Mouse (Mus musculus): ENCODE results near the gene Myb.
"Not testable (repeated sequence)": the region's sequence is repeated elsewhere in the genome, so short reads cannot be mapped to it uniquely, and the experiment has no call there.

Myb gene

GRCm38 (mm10) chr10:21168466-21168865 is 7.7 kb upstream of the Myb start:
- no peak for DNase-seq (ENCODE audit: low spot score)

DNA sequence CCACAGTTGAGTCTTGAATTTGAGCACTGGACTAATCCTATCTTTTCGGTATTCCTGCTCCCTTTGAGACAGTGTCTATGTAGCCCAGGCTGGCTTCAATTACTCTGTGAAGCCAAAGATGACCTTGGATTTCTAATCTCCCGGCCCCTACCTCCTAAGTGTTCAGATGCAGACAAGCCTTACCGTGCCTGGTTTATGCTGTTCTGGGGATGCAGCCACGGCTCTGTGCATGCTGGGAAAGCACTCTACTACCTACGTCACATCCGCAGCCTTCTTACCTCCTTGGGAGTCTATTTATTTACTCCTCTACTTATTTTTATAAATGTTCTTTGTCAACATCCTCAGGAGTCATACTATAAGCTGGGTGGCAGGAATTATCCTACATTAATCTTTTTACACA is 7.1 kb upstream of the Myb start:
- no peak for DNase-seq (ENCODE audit: low spot score)

DNA sequence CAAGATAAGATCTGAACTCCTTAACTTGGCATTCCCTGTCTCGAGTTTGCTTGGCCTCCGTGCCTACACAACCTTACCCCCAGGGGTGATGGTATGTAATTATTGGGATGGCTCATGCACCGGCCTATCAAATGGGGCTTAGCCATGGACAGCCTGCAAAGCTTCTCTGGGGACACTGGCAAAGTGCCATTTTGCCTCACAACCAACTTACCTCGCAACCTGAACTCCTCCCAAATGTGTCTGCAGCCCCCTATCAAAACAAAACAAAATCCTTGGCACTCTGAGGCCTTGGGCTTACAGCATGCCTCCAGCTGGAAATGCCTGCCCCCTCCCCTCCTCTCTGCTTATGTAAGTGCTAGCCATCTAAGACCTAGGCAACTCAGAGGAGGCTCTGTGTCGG is 6.4 kb upstream of the Myb start:
- DNase-seq (ENCODE audit: low spot score): no peak

DNA sequence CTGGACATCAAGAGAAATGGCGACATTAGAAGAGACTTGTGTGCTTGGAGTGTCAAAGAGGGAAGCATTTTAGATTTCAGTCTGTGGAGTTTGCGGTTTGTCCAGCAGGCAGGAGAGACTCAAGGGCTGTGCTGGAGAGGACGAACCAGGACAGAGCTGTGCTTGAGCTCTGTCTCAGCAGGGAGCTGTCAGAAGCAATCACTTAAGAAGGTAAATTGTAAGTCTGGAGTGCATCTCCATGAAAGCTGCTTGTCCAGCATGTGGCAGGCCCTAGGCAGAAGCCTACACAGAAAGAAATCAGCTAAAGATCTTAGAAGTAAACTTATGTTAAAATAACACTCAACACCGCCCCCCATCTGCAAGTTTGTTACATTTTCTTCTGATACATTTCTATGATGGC is 4.6 kb upstream of the Myb start:
- no peak for DNase-seq (ENCODE audit: low spot score)

DNA sequence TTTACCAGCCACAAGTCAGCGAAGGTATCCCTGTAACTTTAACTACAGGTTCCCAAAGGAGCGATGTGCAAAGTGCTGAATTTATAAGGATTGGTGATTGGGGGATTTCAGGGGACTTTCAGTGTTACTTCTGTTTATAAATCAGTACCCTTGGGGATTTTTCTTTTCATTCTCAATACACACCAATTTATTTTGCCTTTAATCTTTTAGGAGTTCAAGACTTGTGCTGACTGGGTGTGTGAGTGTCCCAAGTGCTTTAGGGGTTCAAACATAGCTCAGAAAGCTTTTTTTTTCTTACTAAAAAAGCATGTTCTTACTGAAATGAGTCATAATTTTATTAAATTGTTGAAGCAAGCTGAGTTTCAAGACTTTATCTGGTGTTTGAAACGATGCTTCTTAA is 1.3 kb upstream of the Myb start:
- DNase-seq (ENCODE audit: low spot score): no peak

DNA sequence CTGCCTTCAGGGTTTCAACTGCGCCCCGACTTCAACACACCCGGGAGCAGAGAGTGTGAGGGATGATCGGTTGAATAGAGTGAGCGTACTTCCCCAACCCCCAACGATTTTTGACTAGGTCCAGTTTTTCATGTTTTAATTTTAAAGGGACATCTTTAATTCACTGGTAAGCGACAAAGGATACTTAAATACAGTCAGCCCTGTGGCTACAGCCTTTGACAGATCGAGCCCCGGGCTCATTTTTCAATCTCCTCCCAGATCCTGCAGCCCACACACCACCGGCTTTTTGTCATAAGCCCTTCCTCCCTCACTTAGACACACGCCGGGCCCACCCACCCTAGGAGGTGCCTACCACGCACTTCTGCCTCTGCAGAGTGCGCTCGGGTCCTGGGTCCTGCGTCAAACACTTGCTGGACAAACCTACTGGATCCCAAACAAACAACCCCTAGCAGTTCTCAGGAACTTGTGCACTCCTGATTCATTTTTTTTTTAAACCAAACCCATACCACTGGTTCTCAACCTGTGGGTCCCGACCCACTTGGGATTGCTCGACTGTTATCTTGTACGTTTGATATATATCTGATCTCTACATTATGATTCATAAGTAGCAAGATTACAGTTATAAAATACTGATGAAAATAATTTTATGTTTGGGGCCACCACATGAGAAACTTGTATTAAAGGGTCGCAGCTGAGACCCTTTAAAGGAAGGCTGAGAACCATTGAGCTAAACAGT is 743 bp upstream of the Myb start:
- no peak for DNase-seq (ENCODE audit: low spot score)

- no peak for DNase-seq (ENCODE audit: low spot score)
Measured at GRCm38 (mm10) chr10:21159697-21160394, 938 bp downstream of the Myb start.

DNA sequence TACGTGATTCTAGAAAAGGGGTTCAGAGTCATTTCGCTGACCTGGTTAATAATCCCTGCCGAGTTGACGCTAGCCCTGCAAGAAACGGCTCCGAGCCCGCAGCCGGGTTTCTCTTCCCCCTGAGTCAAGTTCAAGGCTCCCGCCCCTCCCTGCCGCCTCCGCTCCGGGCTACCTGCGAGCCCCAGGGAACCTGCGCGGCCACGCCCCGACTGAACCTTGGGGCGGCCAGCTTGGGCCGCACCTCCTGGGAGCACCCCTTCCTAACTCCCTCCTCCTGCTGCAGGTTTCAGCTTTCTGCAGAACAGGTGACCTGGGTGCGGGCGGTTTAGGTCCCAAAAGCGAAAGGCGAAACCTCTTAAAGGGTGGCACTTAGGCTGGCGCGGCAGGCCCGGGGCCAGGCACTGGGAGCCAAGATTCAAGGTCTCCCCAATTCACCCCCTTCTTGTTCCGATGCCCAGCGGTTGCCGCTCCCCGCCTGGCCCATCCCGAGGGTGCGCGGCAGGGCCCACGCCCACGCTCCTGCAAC is 1.8 kb downstream of the Myb start:
- DNase-seq (ENCODE audit: low spot score): no peak

DNA sequence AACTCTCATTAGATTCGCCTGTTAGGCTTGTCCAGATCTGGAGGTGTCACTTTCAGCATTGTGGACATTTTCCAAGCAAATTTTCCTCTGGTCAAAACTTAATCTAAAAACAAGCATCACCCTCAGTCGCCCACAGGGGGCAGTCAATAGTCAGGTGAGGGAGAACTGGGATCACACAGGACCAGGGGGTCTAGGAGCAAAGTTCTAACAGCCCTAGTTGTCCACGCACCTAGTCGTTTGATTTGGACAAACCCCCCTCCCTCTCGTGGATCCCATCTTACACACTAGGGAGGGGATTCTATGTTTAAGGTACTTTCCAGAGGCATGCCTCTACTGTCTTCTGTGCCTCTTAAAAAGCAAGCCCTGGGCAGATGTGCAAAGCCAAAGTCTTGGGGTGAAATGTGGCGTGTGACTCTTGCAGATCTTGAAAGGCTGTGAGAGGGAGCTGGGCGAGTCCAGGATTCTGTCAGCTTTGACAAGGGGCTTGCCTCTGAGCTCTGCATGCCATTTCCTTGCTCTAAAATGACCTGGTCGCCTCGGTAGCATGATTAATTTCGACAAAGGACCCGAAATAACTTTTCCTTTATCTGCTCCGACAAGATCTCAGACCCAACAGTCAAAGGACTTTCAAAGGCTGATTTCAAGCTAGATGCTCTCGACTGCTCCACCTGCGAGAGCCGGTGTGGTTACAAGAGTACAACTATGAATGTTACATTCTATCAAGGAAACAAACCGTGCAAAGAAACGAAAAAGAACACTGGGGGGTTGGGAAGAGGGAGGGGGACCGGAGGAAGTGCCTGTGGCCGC is 2.5 kb downstream of the Myb start:
- DNase-seq (ENCODE audit: low spot score): no peak

- no peak for DNase-seq (ENCODE audit: low spot score)
Measured at GRCm38 (mm10) chr10:21156953-21157499, 3.8 kb downstream of the Myb start.

GRCm38 (mm10) chr10:21156416-21156815 is 4.4 kb downstream of the Myb start:
- no peak for DNase-seq (ENCODE audit: low spot score)

GRCm38 (mm10) chr10:21154927-21155326 is 5.9 kb downstream of the Myb start:
- no peak for DNase-seq (ENCODE audit: low spot score)

DNA sequence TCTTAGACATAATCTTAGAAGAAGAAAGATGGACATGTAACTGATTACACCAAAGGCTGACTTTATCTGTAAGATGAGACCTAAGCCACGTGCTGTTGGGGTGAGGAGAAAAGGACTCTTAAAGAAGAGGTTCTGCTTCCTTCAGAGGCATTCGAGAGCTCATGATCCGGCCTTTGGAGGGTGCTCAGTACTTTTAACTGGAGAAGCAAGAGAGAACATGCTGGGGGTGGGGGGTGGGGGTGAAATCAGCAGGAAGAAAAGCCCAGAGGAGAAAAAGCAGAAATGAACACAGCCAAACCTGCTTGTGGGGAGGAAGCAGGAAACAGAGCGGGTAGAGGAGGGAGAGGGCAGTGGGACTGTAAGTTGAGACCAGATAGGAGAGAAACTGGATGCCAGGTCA is 7.4 kb downstream of the Myb start:
- DNase-seq (ENCODE audit: low spot score): no peak

- DNase-seq (ENCODE audit: low spot score): no peak
Measured at GRCm38 (mm10) chr10:21152812-21153211, 8.0 kb downstream of the Myb start.

DNA sequence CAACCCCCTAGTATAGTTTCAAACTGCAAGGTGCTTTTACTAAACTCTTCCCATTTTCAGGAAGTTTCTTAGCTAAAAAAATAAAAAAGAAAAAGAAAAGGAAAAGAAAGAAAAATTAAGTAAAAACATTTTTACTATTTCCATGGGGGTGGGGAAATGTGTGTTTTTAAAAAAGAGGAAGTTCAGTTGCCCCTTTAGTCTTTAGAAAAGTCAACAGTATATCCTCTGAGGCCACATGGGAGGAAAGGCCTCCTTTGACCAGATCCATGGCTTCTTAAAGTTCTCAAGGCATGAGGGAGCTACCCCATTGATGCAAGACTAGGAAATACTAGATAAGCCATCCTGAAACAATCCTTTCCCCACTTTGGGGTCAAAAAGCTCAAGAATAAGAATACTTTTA is 9.5 kb downstream of the Myb start:
- no peak for DNase-seq (ENCODE audit: low spot score)

- not testable (repeated sequence) for DNase-seq (ENCODE audit: low spot score)
Measured at GRCm38 (mm10) chr10:21149945-21150344, 10.8 kb downstream of the Myb start.

DNA sequence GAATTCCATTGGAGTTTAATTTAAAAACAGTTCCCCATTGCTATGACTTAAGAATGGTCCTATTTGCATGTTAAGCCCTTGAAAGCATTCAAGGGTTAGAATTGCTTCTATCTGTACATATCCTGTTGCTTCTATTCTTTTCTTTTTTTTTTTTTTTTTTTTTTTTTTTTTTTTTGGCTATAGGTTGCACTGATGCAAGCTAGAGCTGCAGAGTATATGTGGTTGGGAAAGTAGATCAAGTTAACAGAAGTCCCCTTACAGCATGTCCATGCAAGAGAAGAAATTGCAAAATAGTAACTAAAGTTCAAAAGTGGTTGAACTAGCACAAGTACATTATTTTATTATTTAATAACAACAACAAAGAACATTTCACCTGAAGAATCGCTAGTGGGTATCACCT is 14.1 kb downstream of the Myb start:
- no peak for DNase-seq (ENCODE audit: low spot score)

DNA sequence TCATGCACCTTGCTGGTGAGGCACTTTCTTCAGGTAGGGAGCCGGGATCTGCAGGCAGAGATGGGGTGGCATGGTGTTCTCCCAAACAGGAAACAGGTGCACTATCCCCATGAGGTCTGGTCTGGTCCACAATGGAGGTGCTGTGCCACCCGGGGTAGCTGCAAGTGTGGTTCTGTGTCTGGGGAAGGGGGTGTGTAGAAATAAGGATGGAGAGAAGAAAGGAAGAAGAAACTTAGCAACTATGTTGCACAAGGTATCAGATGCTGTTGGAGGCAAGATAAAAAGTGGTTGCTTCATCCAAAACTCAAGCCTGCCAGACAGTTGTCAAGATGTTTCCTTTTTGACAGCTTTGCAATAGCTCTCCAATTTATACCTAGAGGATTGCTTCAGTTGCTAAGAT is 14.5 kb downstream of the Myb start:
- no peak for DNase-seq (ENCODE audit: low spot score)

DNA sequence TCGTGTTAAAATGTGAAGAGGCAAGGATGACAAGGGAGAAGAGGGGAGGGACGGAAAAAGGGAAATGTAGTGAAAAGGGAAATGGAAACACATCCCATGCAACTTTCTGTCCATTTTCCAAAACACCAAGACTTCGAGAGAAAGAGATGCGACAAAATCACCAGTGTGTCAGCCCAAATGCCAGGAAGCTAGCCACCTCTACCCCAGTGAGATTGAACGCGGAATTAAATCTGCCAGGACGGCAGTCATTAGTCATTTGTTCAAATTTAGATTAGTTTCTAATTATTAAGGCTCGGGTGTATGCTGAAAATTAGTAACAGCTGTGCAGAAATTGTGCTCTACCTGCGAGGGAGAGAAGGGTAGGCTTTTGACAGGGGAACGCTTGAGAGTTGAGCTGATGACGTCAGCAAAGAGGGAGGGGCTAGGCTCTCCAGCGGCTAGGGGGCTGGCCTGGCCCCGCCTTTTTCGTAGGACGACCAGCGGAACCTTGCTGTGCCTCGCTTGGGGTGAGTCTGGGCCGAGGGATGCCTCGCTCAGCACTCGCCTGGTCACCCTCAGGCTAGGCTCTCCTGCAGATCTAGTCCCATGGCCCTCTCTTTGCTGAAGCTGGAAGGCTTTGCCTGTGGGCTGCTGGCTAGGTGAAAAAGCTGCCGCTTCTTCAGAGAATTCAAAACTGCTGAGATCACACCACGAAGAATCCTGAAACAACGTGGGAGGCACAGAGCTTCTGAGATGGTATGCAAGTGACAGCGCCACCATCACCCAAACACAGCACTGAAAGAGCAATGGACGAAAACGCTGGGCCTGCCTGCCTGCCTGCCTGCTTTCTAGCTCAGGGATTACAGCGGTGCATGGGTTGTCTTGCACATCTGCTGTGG is 15.9 kb downstream of the Myb start:
- no peak for DNase-seq (ENCODE audit: low spot score)

DNA sequence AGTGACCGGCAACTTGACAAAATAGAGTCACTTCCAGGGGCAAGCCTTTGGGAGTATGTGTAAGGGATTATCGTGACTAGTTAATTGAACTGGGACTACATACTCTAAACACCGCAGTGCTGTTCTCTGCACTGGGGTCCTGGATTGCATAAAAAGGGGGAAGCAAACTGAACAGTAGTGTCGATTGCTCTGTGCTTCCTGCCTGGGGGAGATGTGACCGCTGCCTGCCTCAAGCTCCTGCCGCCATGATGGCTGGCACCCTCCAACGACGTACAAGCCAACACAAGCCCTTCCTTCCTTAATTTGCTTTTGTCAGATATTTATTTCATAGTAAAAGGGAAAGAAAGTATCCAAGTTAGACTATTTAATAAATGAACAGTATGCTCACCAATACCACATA is 25.5 kb downstream of the Myb start:
- DNase-seq (ENCODE audit: low spot score): no peak

DNA sequence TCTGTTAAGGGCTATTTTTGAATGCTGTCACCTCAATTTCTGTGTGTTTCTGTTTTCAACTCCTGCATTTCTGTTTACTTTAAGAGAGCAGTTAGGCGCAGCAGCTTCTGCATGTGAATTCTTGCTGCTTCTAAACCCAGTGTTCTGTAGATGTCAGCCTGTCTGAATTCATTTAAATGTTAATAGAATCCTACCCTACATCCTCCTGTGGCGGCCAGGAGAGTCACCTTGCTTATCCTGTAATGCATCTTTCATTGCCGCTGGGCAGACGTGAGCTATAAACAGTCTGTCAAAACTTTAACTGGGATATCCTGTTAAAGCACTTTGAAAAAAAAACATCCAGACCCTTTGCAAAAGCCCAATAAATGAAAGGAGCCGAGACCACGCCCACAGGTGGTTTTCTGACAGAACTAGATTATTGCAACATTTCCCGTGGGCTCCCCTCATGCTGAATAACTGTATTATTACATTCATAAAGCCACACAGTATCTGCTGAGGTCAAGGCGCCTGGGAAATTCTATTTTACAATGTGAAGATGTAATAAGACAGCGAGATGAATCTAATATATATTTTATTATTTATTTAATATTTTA is 29.8 kb downstream of the Myb start:
- DNase-seq (ENCODE audit: low spot score): no peak

All from layer of hippocampus, adult 9-10 months (tissue).